13 mouse cellular contexts compared by ENCODE assay signal in the genomic region with DNA sequence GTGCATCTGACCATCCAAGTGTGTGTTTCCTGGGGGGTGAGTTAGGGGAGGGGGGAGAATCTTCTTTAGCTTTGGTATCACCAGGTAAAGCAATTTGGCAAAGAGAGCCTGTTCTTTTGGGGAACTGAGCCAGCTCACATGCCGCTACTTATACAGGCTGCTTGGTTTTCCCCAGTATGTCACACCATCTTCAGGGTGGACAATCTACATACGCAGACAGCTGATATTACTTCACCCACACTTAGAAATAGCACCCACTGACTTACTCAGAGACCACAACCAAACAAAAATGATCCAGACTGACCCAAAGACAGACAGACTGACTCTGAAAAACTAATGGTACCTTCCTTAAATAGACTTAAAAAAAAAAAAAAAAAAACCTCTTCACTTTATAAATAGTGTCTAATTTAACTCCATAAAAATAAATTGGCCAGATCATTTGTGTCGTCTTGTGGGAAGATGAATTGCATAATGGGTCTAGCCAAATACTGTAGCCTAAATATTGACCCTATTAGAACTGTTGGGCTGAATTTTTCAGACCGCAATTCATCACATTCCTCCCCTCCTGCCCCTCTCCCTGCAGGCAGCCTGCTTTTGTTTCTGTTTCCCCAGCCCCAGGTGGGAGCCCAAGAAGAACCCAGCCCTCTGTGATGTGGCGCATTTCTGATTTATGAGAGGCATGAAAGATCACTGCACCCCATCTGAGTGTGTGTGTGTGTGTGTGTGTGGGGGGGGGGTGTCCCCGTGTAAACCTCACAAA.
DNase-seq lines count a peak whose midpoint lies in the region; ATAC-seq lines count a peak whose summit lies in the region.
"Had no signal": no experiment of that assay in that cellular context is flagged by ENCODE, and none has a peak within 500 bp of the region (broad histone marks: within the 10 kb centered on the region; RNA-seq: fewer than 3 reads in every experiment).

No protein-coding gene starts in this region.

- no peak overlapping the region for H3K9ac ChIP-seq in lung, embryonic 15.5 days
- H3K9ac ChIP-seq in forebrain, embryonic 13.5 days, result no peak overlapping the region
- H3K9ac ChIP-seq: forebrain, embryonic 12.5 days; heart, embryonic 15.5 days; midbrain, embryonic 15.5 days had no signal

- peak; percentile 39 for DNase-seq in embryo, embryonic 11 days
- DNase-seq in embryo, embryonic 10 days (ENCODE audit: low spot score), result no peak
- DNase-seq in lung, adult 18-20 months, result no peak
- peak; percentile 37 for DNase-seq in limb, embryonic 10.5 days (ENCODE audit: low spot score)
- DNase-seq in thymus, postnatal 36 days, result peak; percentile 32 to 46
- no peak for DNase-seq in yolk sac, embryonic 10.5 days (ENCODE audit: low spot score)
- DNase-seq: lung, postnatal 4 days had no signal

- H3K4me3 ChIP-seq in lung, embryonic 15.5 days, result no peak overlapping the region
- no peak overlapping the region for H3K4me3 ChIP-seq in limb, embryonic 10.5 days
- H3K4me3 ChIP-seq in forebrain, embryonic 13.5 days, result no peak overlapping the region
- H3K4me3 ChIP-seq: forebrain, embryonic 12.5 days; heart, embryonic 15.5 days; midbrain, embryonic 15.5 days had no signal

- no peaks in the 10 kb centered on the region for H3K27me3 ChIP-seq in lung, embryonic 15.5 days
- 0 out of 2 replicates have a peak, but pooled peaks cover 6% of the 10 kb centered on the region for H3K27me3 ChIP-seq in limb, embryonic 10.5 days (ENCODE audit: low read depth, poor library complexity, severe bottlenecking)
- no peaks in the 10 kb centered on the region for H3K27me3 ChIP-seq in forebrain, embryonic 13.5 days
- H3K27me3 ChIP-seq: forebrain, embryonic 12.5 days; heart, embryonic 15.5 days; midbrain, embryonic 15.5 days had no signal

- H3K36me3 ChIP-seq in lung, embryonic 15.5 days, result no peaks in the 10 kb centered on the region
- no peaks in the 10 kb centered on the region for H3K36me3 ChIP-seq in limb, embryonic 10.5 days
- H3K36me3 ChIP-seq in forebrain, embryonic 13.5 days (ENCODE audit: poor library complexity, severe bottlenecking), result no peaks in the 10 kb centered on the region
- H3K36me3 ChIP-seq: forebrain, embryonic 12.5 days; heart, embryonic 15.5 days; midbrain, embryonic 15.5 days had no signal

- 39% methylated on average over 6 of the region's 6 CpGs for WGBS in lung, embryonic 15.5 days
- WGBS in limb, embryonic 10.5 days, result 46% methylated on average over 6 of the region's 6 CpGs
- WGBS in forebrain, embryonic 13.5 days, result 45% methylated on average over 6 of the region's 6 CpGs

- 0 out of 2 replicates have a peak overlapping the region, but pooled peaks have one; percentile 15 for H3K27ac ChIP-seq in lung, embryonic 15.5 days
- peak overlapping the region; percentile 71 for H3K27ac ChIP-seq in limb, embryonic 10.5 days
- no peak overlapping the region for H3K27ac ChIP-seq in forebrain, embryonic 13.5 days
- H3K27ac ChIP-seq: forebrain, embryonic 12.5 days; heart, embryonic 15.5 days; midbrain, embryonic 15.5 days had no signal

- H3K4me1 ChIP-seq in lung, embryonic 15.5 days, result peaks cover 15% of the 10 kb centered on the region
- H3K4me1 ChIP-seq in limb, embryonic 10.5 days, result peaks cover 10% of the 10 kb centered on the region
- H3K4me1 ChIP-seq in forebrain, embryonic 13.5 days, result peaks cover 14% of the 10 kb centered on the region
- H3K4me1 ChIP-seq: midbrain, embryonic 15.5 days had no signal

- no peak overlapping the region for H3K4me2 ChIP-seq in lung, embryonic 15.5 days
- no peak overlapping the region for H3K4me2 ChIP-seq in forebrain, embryonic 13.5 days
- H3K4me2 ChIP-seq: forebrain, embryonic 12.5 days; heart, embryonic 15.5 days; midbrain, embryonic 15.5 days had no signal

- ATAC-seq in lung, embryonic 15.5 days (ENCODE audit: borderline replicate concordance, extremely low read depth, low FRiP score, low TSS enrichment), result no peak
- ATAC-seq in forebrain, embryonic 13.5 days, result no peak
- ATAC-seq: hindbrain, embryonic 16.5 days; midbrain, embryonic 15.5 days had no signal

- H3K9me3 ChIP-seq in lung, embryonic 15.5 days, result no peaks in the 10 kb centered on the region
- H3K9me3 ChIP-seq in limb, embryonic 10.5 days (replicated peaks), result no peaks in the 10 kb centered on the region
- no peaks in the 10 kb centered on the region for H3K9me3 ChIP-seq in forebrain, embryonic 13.5 days (replicated peaks)
- H3K9me3 ChIP-seq: forebrain, embryonic 12.5 days; heart, embryonic 15.5 days; midbrain, embryonic 15.5 days had no signal

Comparison
In these comparisons a context has a peak if more than half of its experiments do, and no peak if none do; other contexts are left out.
1. DNase-seq: peak in embryo, embryonic 11 days (single experiment), limb, embryonic 10.5 days (single experiment) and thymus, postnatal 36 days (2 of 2); none in embryo, embryonic 10 days (single experiment), lung, adult 18-20 months (0 of 2) and yolk sac, embryonic 10.5 days (single experiment).